Mouse (Mus musculus) embryonic fibroblast, embryonic 13.5 days (primary cell): ENCODE measurements at regions not wholly inside any gene's neighbourhood (a gene's known extent, or its start where the extent isn't known, plus 50 kb on each side); places are given as distances from the start of the nearest gene placed in this dataset.

Experiments
- H3K27ac ChIP-seq: 2 replicates; pipeline ENCODE4 v1.5.1; 2012; ENCODE audit warnings: low read length, control low read depth, inconsistent platforms; ENCODE audit not compliant: insufficient read depth
- H3K4me1 ChIP-seq: 2 replicates; pipeline ENCODE4 v1.6.1; 2011; ENCODE audit warnings: low read length; ENCODE audit not compliant: control insufficient read depth, insufficient read depth
- H3K4me3 ChIP-seq: 2 replicates; pipeline ENCODE4 v1.5.1; 2011; ENCODE audit warnings: mild to moderate bottlenecking, control low read depth, low read length; ENCODE audit not compliant: insufficient read depth
- CTCF ChIP-seq: IDR thresholded peaks from 2 replicates; pipeline ENCODE4 v1.5.1; 2011; ENCODE audit warnings: mild to moderate bottlenecking, control low read depth, low read length, moderate library complexity, borderline replicate concordance; ENCODE audit not compliant: insufficient read depth
- POLR2A ChIP-seq: IDR thresholded peaks from 2 replicates; pipeline ENCODE4 v1.6.1; 2011; ENCODE audit warnings: low read depth, mild to moderate bottlenecking, control low read depth, low read length, moderate library complexity

GRCm38 (mm10) chr7:145112887-145113531, 94.9 kb downstream of the 1810010D01Rik start:
- Histone ChIP-seq H3K4me1 (peaks cover 31% of the 10 kb centered on the region), H3K4me3 (no peak overlapping the region), H3K27ac (0 out of 2 replicates have a peak overlapping the region, but pooled peaks have one; percentile 86)
- no peak for TF ChIP-seq POLR2A
- no peak for TF ChIP-seq CTCF

DNA sequence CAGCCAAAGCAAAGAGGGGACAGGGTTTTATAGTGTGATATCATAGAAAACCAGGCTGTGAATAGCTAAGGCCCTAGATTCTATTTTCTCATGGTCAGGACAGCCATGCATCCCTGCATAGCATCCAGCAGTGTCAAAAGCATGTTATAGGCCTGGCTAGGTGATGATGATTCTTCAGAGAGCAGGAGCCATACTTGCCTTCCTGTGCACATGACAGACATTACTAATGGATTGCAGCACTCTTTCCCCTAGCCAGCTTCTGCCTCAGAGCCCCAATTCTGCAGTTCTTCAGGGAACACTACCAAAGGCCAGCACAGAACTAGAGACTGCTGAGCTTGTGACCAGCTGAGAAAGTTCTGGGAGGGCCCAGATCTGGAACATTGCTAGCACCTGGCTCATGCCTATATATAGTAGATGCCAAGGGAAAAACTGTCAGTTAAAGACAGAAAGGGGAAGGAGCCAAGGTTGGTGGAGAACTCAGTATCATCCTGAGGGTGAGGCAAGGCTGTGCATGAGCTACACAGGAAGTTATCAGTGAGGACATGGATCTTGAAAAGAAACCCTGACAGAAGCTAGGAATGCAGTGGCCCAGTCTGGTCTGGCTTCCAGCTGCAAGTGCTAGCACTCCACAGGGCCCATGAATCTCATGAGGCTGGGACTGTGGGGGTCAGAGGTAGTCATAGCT, 95.6 kb downstream of the 1810010D01Rik start:
- no peak overlapping the region for H3K4me3 ChIP-seq
- peaks cover 36% of the 10 kb centered on the region for H3K4me1 ChIP-seq
- no peak for TF ChIP-seq CTCF
- no peak; the same call in 1 of the 2 replicates for TF ChIP-seq POLR2A
- H3K27ac ChIP-seq: peak overlapping the region; percentile 86

- H3K4me1 ChIP-seq: peaks cover 42% of the 10 kb centered on the region
- no peak overlapping the region for H3K4me3 ChIP-seq
- TF ChIP-seq CTCF (no peak), POLR2A (peak; percentile 4; the same call in 1 of the 2 replicates)
- peak overlapping the region; percentile 86 for H3K27ac ChIP-seq
Measured at GRCm38 (mm10) chr7:145111252-145112131, 96.4 kb downstream of the 1810010D01Rik start.

GRCm38 (mm10) chr7:145110657-145111251, 97.2 kb downstream of the 1810010D01Rik start:
- Histone ChIP-seq H3K4me1 (peaks cover 45% of the 10 kb centered on the region), H3K4me3 (no peak overlapping the region), H3K27ac (peak overlapping the region; percentile 86)
- no peak for TF ChIP-seq CTCF
- TF ChIP-seq POLR2A: peak; percentile 28; the same call in 1 of the 2 replicates

GRCm38 (mm10) chr7:145110028-145110427, 97.9 kb downstream of the 1810010D01Rik start:
- peak overlapping the region; percentile 49; the same call in 1 of the 2 replicates for H3K27ac ChIP-seq

DNA sequence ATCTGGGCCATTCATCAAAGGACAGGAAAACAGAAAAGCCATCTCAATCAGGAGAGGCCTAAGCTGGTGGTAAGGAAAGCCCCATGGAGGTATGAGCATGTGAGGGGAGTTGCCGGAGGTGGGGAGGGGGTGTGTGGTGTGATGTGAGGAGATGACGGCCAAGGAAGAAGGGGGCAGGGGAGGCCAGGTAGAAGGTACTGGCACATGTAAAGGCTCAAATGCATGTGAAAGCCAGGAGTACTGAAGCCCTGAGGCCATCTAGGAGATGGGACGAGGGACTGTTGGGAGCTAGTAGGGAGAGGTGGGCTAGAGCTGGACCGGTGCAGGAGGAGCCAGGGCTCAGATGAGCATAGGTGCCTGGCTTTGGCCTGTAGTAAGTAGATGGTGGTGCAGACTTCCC, 98.4 kb downstream of the 1810010D01Rik start:
- Histone ChIP-seq H3K4me3 (no peak overlapping the region), H3K4me1 (peaks cover 54% of the 10 kb centered on the region), H3K27ac (no peak overlapping the region)
- no peak for TF ChIP-seq POLR2A
- no peak for TF ChIP-seq CTCF

More at GRCm38 (mm10) chr7:145110028-145110427, 97.9 kb downstream of the 1810010D01Rik start:
- no peak overlapping the region for H3K4me3 ChIP-seq
- TF ChIP-seq POLR2A (no peak), CTCF (no peak)
- peaks cover 53% of the 10 kb centered on the region for H3K4me1 ChIP-seq

GRCm38 (mm10) chr7:145108994-145109393, 98.9 kb downstream of the 1810010D01Rik start:
- no peak for TF ChIP-seq CTCF
- Histone ChIP-seq H3K4me1 (peaks cover 54% of the 10 kb centered on the region), H3K4me3 (no peak overlapping the region), H3K27ac (no peak overlapping the region)

DNA sequence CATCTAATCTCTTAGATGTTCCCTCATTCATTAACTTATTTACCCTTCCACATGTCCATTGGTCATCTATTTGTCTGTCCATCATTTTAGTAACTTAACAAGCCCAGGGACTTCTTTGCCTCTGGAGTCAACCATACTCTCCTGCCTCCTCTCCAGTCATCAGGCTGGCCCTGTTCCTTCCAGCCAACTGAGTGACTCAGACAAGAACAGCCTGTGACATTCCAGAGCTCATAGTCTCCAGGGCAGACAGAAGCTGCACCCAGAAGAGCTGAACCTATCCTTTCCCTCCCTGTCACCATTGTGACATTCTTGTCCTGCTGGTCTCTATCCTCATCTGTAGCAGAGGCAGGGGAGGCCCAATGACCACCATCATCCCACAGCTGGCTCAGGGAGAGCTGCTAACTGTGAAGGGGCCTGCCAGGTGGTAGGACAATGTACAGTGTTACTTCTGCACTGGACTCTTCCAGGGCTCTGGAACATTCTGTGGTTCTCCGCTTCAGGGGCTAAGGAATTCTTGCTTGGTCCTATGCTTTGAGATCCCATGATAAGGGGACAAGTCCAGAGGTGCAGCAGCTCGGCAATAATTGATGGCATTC, 100.2 kb downstream of the 1810010D01Rik start:
- H3K4me1 ChIP-seq: peaks cover 49% of the 10 kb centered on the region
- no peak for TF ChIP-seq POLR2A
- no peak for TF ChIP-seq CTCF
- H3K27ac ChIP-seq: peak overlapping the region; percentile 66
- H3K4me3 ChIP-seq: no peak overlapping the region

- Histone ChIP-seq H3K4me3 (no peak overlapping the region), H3K4me1 (peaks cover 43% of the 10 kb centered on the region), H3K27ac (peak overlapping the region; percentile 90)
- TF ChIP-seq CTCF: no peak
- no peak for TF ChIP-seq POLR2A
Measured at GRCm38 (mm10) chr7:145106494-145106849, 101.4 kb downstream of the 1810010D01Rik start.
